Mouse (Mus musculus) stomach, postnatal 0 days (tissue): ENCODE results near the gene Ovca2. TPM values are rescaled to one million over a fixed set of nuclear protein-coding genes. Genes with fewer than 3 reads are reported as not detected.

Experiments
- ATAC-seq: fragments of 200-750 bp; cut with Nextera tagmentation; 2 replicates; pipeline ENCODE4 v1.8.0; 2017; ENCODE audit not compliant: low FRiP score, low TSS enrichment
- DNase-seq: peaks from one replicate; pipeline ENCODE4 v3.0.0-alpha.2; 2016; ENCODE audit warnings: low spot score
- H3K27ac ChIP-seq: fragments of 300-500 bp; sonication (generic); replicated peaks from 2 replicates; pipeline ENCODE4 v1.5.1; 2014; ENCODE audit warnings: mild to moderate bottlenecking, control low read depth
- H3K27me3 ChIP-seq: fragments of 300-500 bp; sonication (generic); 2 replicates; pipeline ENCODE4 v1.6.1; 2014; ENCODE audit warnings: low read length; ENCODE audit not compliant: control insufficient read depth, insufficient read depth
- H3K36me3 ChIP-seq: fragments of 300-500 bp; sonication (generic); 2 replicates; pipeline ENCODE4 v1.6.1; 2014; ENCODE audit warnings: low read length, mixed read lengths; ENCODE audit not compliant: control insufficient read depth, insufficient read depth
- H3K4me1 ChIP-seq: fragments of 300-500 bp; sonication (generic); replicated peaks from 2 replicates; pipeline ENCODE4 v1.6.1; 2014; ENCODE audit warnings: antibody characterized with exemption; ENCODE audit not compliant: control insufficient read depth, insufficient read depth
- H3K4me2 ChIP-seq: fragments of 300-500 bp; sonication (generic); replicated peaks from 2 replicates; pipeline ENCODE4 v1.6.1; 2014; ENCODE audit warnings: low read depth, mild to moderate bottlenecking, control low read depth, moderate library complexity
- H3K4me3 ChIP-seq: fragments of 300-500 bp; sonication (generic); 2 replicates; pipeline ENCODE4 v1.5.1; 2014; ENCODE audit warnings: low read depth, low read length, control low read depth
- H3K9ac ChIP-seq: fragments of 300-500 bp; sonication (generic); 2 replicates; pipeline ENCODE4 v1.6.1; 2014; ENCODE audit warnings: mild to moderate bottlenecking, low read length, control low read depth, mixed read lengths
- H3K9me3 ChIP-seq: fragments of 300-500 bp; sonication (generic); 2 replicates; pipeline ENCODE4 v1.6.1; 2016; ENCODE audit warnings: low read length; ENCODE audit not compliant: control insufficient read depth
- CTCF ChIP-seq: IDR thresholded peaks from 2 replicates; pipeline ENCODE4 v1.5.1; 2016; ENCODE audit warnings: antibody characterized with exemption, low read depth, mild to moderate bottlenecking, moderate library complexity
- EP300 ChIP-seq: optimal IDR thresholded peaks from 2 replicates; pipeline ENCODE3; 2016; ENCODE audit warnings: antibody characterized with exemption
- WGBS: fragments of 180-500 bp; shearing (Covaris S2); extraction: QIAGEN DNeasy Blood & Tissue Kit; methylation state at CpG from one replicate; pipeline ENCODE4 v1.1.7; 2014; 5-methylcytosine and 5-hydroxymethylcytosine counted together
- polyA plus RNA-seq: library from polyadenylated mRNA; unstranded; fragments of >200 nt; fragmentation: Nextera tagmentation; extraction: Ambion mirVana; gene quantifications from 2 replicates; pipeline ENCODE4 v1.2.1, GENCODE M21; 2015

Gene Ovca2
- polyA plus RNA-seq = 19.3 and 20.2 TPM in 2 replicates

DNA sequence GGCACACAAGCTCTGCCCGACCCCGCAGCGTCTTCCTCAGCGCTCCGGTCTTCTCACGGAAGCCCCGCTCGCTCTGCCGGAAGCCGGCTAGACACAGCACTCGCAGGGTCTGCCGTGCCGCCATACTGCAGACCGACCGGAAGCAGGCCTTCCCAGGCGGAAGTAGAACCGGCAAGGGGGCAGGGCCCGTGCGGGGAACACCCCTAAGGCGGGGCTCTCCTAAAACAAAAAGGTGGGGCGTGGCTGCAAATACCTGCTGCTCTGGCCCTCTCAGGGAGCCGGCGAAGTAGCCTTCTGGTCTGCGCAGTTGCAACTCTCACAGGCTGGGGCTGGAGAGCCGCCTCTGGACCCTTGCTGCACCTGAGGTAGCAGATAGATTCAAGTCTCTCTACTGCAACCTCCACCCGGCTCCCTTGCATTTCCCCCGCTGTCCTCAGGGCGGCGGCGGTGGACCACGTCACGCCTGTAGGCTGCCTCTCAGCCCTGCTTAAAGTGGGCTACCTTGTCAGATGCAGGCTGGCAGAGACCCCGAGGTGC lies at the start of gene Ovca2:
Gene Ovca2, minus strand, starts transcription at position 164 of the 537 bp plus-strand sequence.
- Histone ChIP-seq H3K27me3 (no peaks in the 10 kb centered on the region), H3K4me3 (peak within 1 kb of the TSS; percentile 78), H3K27ac (peak within 1 kb of the TSS; percentile 81), H3K9me3 (no peaks in the 10 kb centered on the region), H3K36me3 (peaks cover 8% of the 10 kb centered on the region; the same call in 1 of the 2 replicates), H3K4me1 (peaks cover 3% of the 10 kb centered on the region; the same call in 1 of the 2 replicates), H3K4me2 (peak within 1 kb of the TSS; percentile 91), H3K9ac (peak within 1 kb of the TSS; percentile 84)
- WGBS = under 1% methylated on average over 32 of the region's 33 CpGs
- ATAC-seq = peak; percentile 94
- TF ChIP-seq EP300 = no peak
- peak; percentile 92 for TF ChIP-seq CTCF
- peak; percentile 94 for DNase-seq

DNA sequence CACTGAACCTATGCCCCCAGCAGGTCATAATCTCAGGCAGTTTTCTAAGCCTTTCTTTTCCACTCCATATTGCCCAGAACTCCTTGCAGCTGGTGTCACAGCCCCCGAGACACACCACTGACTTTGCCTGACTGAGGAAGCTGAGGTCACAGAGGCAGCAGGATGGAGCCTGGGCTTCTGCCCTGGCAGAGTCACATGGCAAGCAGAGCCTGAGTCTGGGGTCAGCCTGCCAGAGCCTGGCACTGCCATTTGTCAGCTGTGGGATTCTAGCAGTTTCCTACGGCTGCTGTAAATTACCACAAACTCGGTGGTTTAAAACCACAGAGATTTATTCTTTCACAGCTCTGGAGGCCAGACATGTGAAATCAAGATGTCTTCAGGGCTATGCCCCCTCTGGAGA lies 49.0 kb upstream of the Ovca2 start:
- ATAC-seq (no peak), DNase-seq (no peak)
- no peak for TF ChIP-seq CTCF
- TF ChIP-seq EP300 = no peak
- Histone ChIP-seq H3K9ac (no peak overlapping the region), H3K27me3 (no peaks in the 10 kb centered on the region), H3K4me2 (no peak overlapping the region), H3K4me1 (no peaks in the 10 kb centered on the region), H3K27ac (no peak overlapping the region), H3K4me3 (no peak overlapping the region), H3K36me3 (no peaks in the 10 kb centered on the region), H3K9me3 (no peaks in the 10 kb centered on the region)
- WGBS = 65% methylated on average over 3 of the region's 3 CpGs

DNA sequence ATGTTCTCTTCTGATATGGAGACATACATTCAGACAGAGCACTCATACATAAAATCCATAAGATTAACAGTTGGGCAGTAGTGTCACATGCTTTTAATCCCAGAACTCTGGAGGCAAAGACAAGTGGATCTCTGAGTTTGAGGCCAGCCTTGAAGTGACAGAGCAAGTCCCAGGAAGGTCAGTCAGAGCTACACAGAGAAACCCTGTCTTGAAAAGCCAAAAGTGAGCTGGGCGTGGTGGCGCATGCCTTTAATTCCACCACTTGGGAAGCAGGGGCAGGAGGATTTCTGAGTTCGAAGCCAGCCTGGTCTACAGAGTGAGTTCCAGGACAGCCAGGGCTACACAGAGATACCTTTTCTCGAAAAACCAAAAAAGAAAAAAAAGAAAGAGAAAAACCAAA lies 46.2 kb upstream of the Ovca2 start:
- TF ChIP-seq CTCF (no peak), EP300 (no peak)
- Histone ChIP-seq H3K4me1 (no peaks in the 10 kb centered on the region; the same call in 1 of the 2 replicates), H3K4me3 (no peak overlapping the region), H3K4me2 (no peak overlapping the region), H3K27ac (no peak overlapping the region), H3K27me3 (no peaks in the 10 kb centered on the region), H3K9me3 (no peaks in the 10 kb centered on the region), H3K36me3 (no peaks in the 10 kb centered on the region), H3K9ac (no peak overlapping the region)
- WGBS = 83% methylated on average over 4 of the region's 4 CpGs
- no peak for DNase-seq
- no peak for ATAC-seq

- Histone ChIP-seq H3K4me1 (no peaks in the 10 kb centered on the region; the same call in 1 of the 2 replicates), H3K9ac (no peak overlapping the region), H3K9me3 (no peaks in the 10 kb centered on the region), H3K36me3 (no peaks in the 10 kb centered on the region), H3K27ac (no peak overlapping the region), H3K4me2 (no peak overlapping the region), H3K27me3 (no peaks in the 10 kb centered on the region), H3K4me3 (no peak overlapping the region)
- ATAC-seq (no peak), DNase-seq (no peak)
- 86% methylated on average over 12 of the region's 12 CpGs for WGBS
- TF ChIP-seq CTCF = no peak
- no peak for TF ChIP-seq EP300
Measured at GRCm38 (mm10) chr11:75224062-75224461, 45.4 kb upstream of the Ovca2 start.

DNA sequence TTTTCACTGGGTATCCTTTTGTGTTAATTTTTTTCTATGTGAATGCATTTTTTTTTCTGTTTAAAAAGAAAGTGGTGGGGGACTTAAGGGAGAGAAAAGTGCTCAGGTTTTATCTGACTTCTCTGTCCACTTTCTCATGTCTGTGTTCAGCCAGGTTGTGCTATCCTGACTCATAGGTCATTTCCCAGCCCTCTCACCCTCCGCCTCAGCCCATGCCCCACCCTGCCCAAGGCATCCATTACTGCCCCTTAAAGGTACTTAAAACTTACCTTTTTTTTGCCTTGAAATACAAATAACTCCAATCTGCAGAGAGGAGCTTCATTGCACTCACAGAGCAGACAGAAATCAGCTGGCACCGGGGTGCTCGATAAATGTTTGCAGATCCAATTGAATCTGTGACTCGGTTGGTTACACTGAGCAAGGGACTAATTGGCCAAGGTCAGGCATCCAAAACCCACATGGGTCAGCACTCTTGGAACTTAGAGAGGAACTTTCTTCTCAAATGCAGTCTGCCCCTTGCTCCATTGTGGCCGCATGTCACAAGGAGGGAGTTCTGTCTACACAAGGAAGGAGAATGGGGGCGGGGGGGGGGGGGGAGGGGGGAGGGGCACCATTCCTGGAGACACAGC lies 42.0 kb upstream of the Ovca2 start:
- H3K27me3 ChIP-seq = no peaks in the 10 kb centered on the region
- no peak overlapping the region for H3K4me2 ChIP-seq
- H3K9ac ChIP-seq = no peak overlapping the region
- ATAC-seq (no peak), DNase-seq (no peak)
- H3K4me1 ChIP-seq = no peaks in the 10 kb centered on the region; the same call in 1 of the 2 replicates
- H3K4me3 ChIP-seq = no peak overlapping the region
- no peak overlapping the region for H3K27ac ChIP-seq
- WGBS = 39% methylated on average over 4 of the region's 6 CpGs
- no peaks in the 10 kb centered on the region for H3K36me3 ChIP-seq
- H3K9me3 ChIP-seq = no peaks in the 10 kb centered on the region
- TF ChIP-seq CTCF (no peak), EP300 (no peak)

- TF ChIP-seq CTCF = no peak
- ATAC-seq = no peak
- no peak overlapping the region for H3K4me2 ChIP-seq
- no peaks in the 10 kb centered on the region; the same call in 1 of the 2 replicates for H3K4me1 ChIP-seq
- H3K27ac ChIP-seq = no peak overlapping the region
- H3K27me3 ChIP-seq = no peaks in the 10 kb centered on the region
- H3K9me3 ChIP-seq = no peaks in the 10 kb centered on the region
- H3K9ac ChIP-seq = no peak overlapping the region
- H3K36me3 ChIP-seq = no peaks in the 10 kb centered on the region
- H3K4me3 ChIP-seq = no peak overlapping the region
- peak; percentile 65 for DNase-seq
- WGBS = 17% methylated on average over 9 of the region's 9 CpGs
Measured at GRCm38 (mm10) chr11:75220115-75220514, 41.5 kb upstream of the Ovca2 start.
